Mouse (Mus musculus) gastrocnemius, postnatal 36 days (tissue): Measurements from ENCODE around the gene Gm13023. TPM values are rescaled to one million over a fixed set of nuclear protein-coding genes. Genes with fewer than 3 reads are reported as not detected.
"Not testable (repeated sequence)": the region's sequence is repeated elsewhere in the genome, so short reads cannot be mapped to it uniquely, and the experiment has no call there.

Experiments used
- DNase-seq, 2 experiments: peaks; one replicate each; pipeline ENCODE4 v3.0.0; 2022
- intact Hi-C: fragments of 180-260 bp; cut with DNase I; formaldehyde crosslinking; loops from one replicate; pipeline ENCODE4 v1.15.1; 2025
- long read RNA-seq, 2 experiments: library from polyadenylated mRNA; stranded (forward); transcript quantifications; one replicate each; pipeline ENCODE4 v2.0.0; 2021
- total RNA-seq, 2 experiments: library from RNA; stranded (reverse); gene quantifications; 2 replicates each; pipeline ENCODE4 v1.2.3; 2021

Gm13023 gene
- not detected for total RNA-seq
- long read RNA-seq, experiment 1: 0 reads
- long read RNA-seq, experiment 2: 0 reads

DNA sequence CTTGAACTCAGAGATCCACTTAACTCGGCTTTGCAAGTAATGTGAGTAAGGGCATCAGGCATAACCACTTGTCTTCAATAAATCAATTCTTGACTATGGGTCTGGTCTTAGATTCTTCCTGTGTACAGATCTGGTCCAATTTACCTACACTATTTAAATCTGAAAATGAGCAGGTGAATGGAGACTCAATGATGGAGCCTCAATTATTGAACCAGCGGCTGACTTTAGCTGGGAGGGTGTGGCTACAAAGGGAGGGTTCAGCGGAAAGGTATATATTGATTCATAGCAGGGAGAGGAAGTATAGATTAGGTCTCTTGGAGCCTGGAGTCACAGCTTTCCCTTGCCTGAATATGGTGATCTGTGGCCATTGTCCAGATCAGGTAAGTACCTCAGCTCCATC is at the start of gene Gm13023:
Gene Gm13023, plus strand, starts transcription at position 301 of the 400 bp plus-strand sequence.
- DNase-seq, intact Hi-C loops: not testable (repeated sequence)

DNA sequence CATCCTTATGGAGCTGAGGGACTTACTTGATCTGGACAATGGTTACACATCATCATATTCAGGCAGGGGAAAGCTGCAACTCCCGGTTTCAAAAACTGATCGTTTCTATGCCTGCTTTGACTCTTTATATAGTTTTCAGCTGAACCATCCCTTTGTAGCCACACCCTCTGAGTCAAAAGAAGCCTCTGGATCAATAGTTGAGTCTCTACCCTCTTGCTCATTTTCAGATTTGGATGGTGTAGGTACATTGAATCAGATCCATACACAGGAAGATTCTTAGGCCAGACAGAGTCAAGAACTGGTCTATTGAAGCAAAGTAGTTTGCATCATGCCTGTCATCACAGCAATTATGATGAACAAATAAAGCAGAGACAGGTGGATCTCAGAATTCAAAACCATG is 26.8 kb downstream of the Gm13023 start, which contains the start of gene Gm13084:
Gene Gm13084, minus strand, starts transcription at position 101 of the 400 bp plus-strand sequence.
- DNase-seq: no peak
- intact Hi-C loops: no loop called here

Other genes with a start within 250 kb of the Gm13023 start
- gene BC080695, start 237.7 kb upstream of the Gm13023 start, total RNA-seq: not detected
- gene Gm13057, start 237.6 kb upstream of the Gm13023 start, total RNA-seq: not detected
- gene Gm13083, start 174.3 kb upstream of the Gm13023 start, total RNA-seq: not detected
- not detected for gene Gm13088, start 132.1 kb upstream of the Gm13023 start, total RNA-seq
- not detected for gene Gm13089, start 86.6 kb upstream of the Gm13023 start, total RNA-seq
- gene Gm13078, start 69.9 kb upstream of the Gm13023 start, total RNA-seq: not detected
- not detected for gene Gm13084, start 26.7 kb downstream of the Gm13023 start, total RNA-seq
- not detected for gene Gm13103, start 57.1 kb downstream of the Gm13023 start, total RNA-seq
- not detected for gene Pramef6, start 111.0 kb downstream of the Gm13023 start, total RNA-seq
- not detected for gene Pramef25, start 161.7 kb downstream of the Gm13023 start, total RNA-seq
- not detected for gene Gm13101, start 177.6 kb downstream of the Gm13023 start, total RNA-seq
- gene Pramef17, start 205.0 kb downstream of the Gm13023 start, total RNA-seq: not detected